Mouse (Mus musculus) gastrocnemius, postnatal 14 days (tissue): ENCODE measurements at regions not wholly inside any gene's neighbourhood (a gene's known extent, or its start where the extent isn't known, plus 50 kb on each side); places are given as distances from the start of the nearest gene placed in this dataset.

Experiments used
- DNase-seq: peaks from one replicate; pipeline ENCODE4 v3.0.0; 2021; ENCODE audit warnings: mixed read lengths
- intact Hi-C: fragments of 180-260 bp; cut with DNase I; formaldehyde crosslinking; loops from one replicate; pipeline ENCODE4 v1.15.1; 2025; ENCODE audit warnings: low total_unique reads

DNA sequence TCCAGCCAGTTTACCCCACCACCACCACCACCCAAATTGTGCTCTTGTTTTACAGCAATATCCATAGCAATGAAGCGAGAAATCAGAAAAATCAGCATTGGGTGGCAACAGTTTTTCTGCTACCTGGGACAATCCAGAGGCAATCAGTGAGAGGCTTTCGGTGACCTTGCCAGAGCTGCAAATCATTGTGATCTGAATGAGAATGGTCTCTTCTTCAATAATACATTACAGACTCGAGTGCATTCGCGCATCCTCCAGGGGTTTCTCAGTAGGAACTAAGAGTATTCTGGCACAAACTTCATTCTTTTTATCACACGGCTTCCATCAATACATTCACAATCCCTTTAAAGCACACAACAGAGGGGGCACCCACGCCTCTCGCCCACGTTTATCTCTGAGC is 91.2 kb downstream of the Srek1 start:
- no peak for DNase-seq
- intact Hi-C loops: no loop called here

DNA sequence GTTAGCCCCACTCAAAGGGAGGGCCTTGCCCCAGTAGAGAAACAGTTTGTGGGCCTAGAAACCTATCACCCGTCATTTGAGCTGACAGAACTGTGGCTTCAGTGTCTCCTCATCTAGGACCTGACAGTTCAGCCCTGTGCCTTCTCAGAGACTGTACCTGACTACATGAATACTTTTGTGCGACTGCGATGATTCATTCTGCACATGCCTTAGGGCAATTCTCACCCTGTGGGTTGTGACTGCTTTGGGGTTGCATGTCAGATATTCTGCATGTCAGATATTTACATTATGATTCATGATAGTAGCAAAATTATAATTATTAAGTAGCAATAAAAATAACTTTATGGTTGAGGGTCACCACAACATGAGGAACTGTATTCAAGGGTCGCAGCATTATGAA is 93.7 kb downstream of the Srek1 start:
- intact Hi-C loops: no loop called here
- no peak for DNase-seq

DNA sequence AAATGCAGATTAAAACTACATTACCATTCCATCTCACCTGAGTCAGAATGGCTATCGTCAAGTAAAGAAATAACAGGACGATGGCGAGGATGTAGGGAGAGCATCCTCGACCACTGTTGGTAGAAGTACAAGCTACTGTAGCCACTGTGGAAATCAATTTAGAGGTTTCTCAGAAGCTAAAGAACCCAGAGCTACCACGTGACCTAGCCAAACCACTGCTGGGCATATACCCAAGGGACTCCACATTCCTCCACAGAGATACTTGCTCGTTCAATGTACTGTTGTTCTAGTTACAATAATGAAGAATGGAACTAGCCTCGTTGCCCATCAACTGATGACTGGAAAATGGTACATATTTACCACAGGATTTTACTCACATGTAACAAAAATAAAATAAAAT is 94.4 kb downstream of the Srek1 start:
- intact Hi-C loops: no loop called here
- no peak for DNase-seq

DNA sequence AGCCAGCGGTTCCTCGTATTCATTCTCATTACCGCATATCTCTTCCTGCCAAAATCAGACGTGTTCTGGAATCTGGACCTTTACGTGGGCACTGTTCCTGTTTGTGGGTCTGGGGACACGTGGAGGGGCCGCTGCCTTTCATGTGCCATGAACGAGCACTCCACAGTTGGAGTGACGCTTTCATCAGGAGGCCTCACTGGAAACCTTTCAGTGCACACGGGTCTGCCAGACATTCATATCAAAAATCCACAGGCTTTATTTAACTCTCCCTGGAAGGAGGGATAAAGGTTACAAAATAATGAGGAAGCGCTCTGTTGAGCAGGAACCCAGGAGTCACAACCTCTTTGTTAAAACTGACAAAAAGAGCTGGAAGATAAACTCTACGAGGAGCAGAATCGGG is 97.6 kb downstream of the Srek1 start:
- DNase-seq: no peak
- intact Hi-C loops: no loop called here

DNA sequence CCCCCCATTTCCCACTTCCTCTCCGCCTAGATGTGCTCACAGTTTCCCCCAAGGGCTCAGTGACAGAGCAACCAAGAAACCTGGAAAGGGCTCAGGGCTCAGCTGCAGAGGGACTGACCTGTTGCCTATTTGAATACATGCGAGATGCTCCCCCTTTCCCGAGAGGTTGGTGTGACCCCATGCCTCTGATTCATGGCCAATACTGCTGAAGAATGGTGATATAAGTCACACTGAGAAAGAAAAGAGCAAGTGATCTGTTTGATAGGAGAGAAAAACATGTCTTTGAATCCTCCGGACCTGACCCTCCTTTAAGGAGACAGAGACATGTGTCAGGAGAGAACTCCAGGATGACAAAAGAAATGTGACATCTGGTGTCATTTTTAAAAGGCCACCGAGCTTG is 98.2 kb downstream of the Srek1 start:
- DNase-seq: no peak
- intact Hi-C loops: no loop called here

DNA sequence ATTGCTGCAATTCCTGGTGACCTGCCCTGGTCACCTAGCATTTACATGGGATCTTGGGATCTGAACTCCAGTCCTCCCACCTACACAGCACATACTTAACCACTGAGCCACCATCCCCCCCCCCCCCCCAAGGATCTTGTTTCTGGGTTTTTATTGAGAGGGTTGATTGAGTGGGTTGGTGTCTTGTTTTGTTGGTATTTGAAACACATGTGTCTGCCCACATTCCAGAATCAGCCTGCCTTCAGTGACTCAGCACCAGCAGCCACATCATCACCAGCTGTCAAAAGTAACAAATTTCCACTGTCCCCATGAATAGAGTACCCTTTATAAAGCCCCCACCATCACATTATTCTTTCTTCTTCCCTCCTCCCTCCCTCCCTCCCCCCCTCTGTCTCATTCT is 103.8 kb downstream of the Srek1 start:
- intact Hi-C loops: no loop called here
- DNase-seq: no peak

DNA sequence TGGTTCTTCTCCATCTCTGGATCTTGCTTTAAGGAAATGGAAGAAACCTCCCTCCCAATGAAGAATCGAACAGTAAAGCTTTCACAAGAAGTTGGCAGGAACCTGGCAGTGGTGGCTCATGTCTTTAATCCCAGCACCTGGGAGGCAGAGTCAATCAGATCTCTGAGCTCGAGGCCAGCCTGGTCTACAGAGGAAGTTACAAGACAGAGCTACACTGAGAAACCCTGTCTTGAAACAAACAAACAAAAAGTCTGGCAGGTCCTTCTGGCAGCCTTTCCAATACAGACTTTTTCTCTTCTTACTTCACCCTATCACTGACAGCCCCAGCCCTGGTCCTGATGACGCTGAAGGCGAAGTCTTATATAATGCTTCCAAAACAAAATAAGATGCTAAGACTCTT is 104.6 kb downstream of the Srek1 start:
- intact Hi-C loops: no loop called here
- no peak for DNase-seq

DNA sequence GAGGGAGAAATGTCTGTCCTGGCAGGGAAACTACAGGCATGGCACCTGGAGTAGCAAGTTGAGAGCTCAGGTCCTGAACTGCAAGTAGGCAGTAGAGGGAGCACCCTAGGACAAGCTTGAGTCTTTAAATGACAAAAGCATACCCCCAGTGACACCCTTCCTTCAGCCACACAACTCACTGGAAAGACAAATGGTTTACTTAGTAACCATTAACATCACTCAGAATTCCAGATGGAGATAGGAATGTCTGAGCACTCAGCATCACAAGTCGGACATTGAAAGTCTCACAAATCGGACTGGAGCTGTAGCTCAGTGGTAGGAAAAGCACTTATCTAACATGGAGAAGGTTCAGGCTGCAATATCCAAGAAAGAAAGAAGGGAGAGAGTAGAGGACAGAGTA is 106.7 kb downstream of the Srek1 start:
- DNase-seq: no peak
- intact Hi-C loops: no loop called here

DNA sequence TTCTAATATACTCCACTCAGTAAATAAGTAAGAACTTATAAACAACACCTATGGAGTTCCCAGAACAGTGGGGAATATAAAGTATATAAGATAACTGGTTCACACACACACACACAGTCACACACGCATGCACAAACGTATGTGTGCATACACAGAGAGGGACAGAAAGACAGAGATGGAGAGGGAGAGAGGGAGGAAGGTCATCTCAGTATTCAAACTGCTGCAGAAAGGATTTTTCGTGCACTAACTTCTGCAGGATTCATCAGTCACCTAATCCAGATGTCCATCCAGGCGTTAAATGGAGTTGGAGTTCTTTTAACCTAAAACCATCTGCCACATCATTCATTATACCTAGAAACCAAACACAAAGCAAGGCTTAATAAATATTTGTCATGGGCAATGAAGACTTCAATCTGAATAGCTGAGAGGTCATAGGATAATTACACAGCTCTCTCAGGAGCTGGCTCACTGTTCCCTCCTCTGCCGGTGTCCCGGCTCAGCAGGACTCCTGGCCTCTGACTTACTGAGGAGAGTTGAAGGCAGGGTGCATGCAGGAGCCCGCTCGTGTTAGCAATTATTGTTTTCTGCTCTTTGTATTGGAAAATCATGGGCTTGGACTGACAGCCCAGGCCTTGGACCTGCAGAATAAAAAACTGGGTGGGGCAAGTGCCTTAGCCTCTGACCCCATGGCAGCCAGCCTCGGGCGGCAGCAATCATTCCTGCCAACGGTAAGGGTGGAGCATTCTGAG is 114.0 kb downstream of the Srek1 start:
- intact Hi-C loops: no loop called here

DNA sequence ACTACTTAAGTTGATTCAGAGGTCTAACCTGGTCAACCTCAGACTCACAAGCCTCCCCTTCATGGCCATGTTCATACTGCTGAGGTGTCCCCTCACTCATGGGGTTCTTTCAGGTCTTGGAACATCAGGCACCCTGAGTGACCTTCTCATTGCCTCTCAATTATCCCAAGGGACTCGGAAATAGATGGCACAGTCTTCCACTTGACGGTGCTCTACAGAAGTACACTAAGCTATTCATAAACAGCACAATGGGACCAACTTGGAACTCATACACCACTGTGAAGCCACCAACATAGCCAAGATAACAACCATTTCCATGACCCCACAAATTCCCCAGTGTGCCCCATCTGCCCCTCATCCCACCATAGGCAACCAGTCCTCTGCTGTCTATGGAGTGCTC is 118.4 kb downstream of the Srek1 start:
- intact Hi-C loops: no loop called here
- no peak for DNase-seq

More for the DNA sequence above, 114.0 kb downstream of the Srek1 start:
- DNase-seq: no peak

DNA sequence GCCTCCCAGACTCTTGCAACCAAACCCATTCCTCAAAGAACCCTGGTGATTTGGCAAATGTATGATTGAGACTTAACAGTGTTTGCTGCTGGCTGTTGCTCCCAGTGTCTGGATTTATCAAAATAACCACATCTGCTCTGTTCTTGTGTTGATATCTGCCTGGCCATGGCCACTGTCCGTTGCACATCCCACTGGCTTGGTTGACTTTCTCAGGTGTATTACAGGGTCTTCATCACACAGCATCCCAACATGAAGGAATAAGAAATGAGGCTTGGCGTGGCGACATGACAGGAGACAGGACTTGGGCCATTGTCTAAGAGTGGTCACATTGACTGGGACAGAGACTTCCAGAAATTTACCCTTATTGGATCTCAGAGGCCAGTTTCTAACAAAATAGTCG is 121.2 kb downstream of the Srek1 start:
- intact Hi-C loops: no loop called here
- DNase-seq: no peak

DNA sequence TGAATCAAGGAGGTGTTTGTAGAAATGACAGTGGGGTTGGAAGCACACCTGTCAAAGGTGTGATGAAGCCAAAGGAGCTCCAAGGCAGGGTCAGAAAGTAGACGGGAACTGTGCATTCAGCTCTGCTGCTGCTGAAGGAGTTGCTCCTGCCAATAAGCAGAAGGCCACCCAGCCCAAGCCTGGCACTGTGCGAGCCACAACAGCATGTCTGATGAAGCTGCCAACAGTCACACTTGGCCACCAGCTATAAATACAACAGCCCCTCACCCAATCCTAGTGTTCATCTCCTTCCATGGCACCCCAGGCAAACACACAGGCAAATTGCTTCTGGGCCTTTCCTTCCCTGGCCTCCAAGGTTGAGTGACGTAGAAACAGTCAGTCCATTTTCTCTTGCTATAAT is 125.0 kb downstream of the Srek1 start:
- intact Hi-C loops: no loop called here
- DNase-seq: no peak

DNA sequence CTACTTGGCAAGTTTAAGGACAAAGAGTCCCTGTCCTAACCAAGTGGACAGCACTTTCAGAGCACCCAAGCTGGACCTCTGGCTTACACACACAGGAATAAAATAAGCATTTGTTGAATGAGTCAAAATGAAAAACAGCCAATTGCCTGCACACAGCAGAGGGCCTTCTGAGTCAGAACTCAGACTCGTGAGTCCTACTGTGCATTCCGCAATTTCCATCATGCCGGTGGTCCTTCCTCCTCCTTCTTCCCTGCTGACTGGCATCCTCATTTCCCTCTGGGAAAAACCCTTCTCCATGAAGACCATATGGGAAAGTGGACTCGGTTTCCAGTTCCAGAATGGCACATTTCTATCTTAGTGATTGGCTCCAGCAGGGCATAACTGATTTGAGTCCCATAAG is 126.4 kb downstream of the Srek1 start:
- no peak for DNase-seq
- intact Hi-C loops: no loop called here

DNA sequence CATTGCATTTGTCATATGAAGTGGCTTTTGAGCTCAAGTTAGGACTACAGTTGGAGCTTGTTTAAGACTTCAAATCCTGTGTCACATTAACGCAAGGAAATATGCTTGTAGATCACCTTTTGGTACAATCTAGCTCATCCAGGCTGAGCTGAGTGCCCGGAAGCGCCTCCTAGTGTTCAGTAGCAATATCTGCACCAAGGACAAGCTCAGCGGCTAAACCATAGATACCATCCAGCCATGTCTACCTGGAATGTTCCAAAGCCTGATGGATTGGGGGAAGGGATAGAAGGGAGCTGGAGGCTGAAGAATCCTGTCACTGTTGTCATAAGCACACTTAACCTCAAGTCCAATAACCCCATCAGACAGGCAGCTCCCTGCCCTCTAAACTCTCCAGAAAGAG is 128.4 kb downstream of the Srek1 start:
- DNase-seq: no peak

DNA sequence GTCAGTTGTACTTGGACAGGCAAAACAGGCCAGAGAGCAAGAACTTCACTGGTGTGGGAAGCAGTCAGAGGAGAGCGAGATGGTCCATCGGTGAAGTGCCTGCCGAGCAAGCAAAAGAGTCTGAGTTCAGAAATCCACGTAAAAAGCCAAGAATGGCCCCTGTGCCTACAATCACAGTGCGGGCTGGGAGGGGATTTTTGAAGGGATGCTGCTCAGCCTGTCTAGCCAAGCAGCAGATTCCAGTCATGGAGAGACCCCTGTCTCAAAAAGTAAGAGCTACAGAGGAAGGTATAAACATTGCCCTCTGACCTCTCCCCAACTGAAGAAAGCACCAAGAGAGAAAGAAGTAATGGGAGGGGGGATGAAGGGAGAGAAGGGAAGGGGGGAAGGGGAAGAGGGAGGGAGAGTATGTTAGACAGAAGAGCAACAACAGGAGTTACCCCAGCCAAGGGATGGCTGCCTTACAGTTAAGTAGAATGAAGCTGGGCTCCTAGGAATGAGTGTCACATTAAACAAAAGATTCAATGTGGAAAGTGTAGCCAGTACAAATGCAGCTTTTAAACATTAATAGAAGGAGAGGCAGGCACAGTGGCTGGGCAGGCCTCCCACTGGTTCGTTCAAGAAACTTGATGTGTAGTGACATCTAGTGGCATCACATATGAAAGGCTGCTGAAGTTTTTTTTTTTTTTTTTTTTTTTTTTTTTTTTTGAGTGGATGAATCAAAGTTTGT is 130.2 kb downstream of the Srek1 start:
- intact Hi-C loops: loop anchor here (2.0 kb wide), 1 partner anchor 473 kb away; no protein-coding TSS in a partner anchor
- DNase-seq: peak; percentile 70

More for the DNA sequence above, 128.4 kb downstream of the Srek1 start:
- intact Hi-C loops: no loop called here

DNA sequence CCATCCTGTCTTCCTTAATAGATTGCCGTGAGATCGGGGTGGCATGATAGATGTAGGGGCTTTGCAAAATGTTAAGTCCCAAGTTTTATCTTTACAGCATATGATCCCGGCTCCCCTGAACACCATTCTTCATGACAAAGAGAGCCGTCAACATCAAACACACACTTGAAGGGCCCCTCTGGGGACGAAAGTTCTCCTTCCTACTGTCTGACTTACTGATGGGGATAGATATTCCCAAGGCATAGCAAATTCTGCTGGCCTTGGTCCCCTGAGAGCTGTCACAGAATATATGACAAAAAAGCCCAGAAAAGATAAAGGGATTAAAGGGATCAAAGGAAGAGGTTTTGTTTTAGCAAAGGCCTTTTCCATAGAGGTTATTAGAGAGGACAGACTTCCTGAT is 130.9 kb downstream of the Srek1 start:
- intact Hi-C loops: no loop called here

DNA sequence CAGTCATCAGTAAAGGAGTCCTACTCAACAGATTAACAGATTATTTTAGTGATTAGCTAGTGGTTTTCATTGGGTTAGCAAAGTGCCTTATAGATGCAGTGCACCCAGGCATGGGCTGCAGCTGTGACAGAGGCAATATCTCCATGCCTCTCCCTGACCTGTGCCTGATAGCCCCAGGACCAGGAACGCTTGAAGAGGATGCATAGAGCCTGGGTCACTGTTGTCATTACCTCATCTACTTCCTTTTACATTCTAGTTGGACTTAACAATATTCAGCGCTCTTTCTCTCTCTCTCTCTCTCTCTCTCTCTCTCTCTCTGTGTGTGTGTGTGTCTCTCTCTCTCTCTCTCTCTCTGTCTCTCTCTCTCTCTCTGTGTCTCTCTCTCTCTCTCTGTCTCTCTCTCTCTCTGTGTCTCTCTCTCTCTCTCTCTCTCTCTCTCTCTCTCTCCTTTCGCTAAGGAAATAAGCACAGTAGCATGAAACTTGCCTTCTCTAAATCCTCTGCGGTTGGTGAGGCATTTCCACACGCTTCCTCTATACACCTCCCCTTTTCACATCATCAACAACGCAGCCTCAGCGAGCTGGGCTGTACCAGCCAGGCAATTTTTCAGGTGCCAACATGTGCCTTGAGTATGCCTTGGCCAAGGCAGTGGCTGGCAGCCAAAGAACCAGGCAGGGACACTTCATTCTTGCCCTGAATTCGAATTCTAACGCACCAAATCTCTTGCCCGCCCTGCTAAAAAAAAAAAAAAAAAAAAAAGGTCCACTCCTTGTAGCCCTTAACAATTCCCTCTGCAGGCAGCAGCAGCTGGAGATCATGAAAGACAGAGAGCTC is 131.6 kb downstream of the Srek1 start:
- intact Hi-C loops: no loop called here
- no peak for DNase-seq

More for the DNA sequence above, 130.9 kb downstream of the Srek1 start:
- no peak for DNase-seq

DNA sequence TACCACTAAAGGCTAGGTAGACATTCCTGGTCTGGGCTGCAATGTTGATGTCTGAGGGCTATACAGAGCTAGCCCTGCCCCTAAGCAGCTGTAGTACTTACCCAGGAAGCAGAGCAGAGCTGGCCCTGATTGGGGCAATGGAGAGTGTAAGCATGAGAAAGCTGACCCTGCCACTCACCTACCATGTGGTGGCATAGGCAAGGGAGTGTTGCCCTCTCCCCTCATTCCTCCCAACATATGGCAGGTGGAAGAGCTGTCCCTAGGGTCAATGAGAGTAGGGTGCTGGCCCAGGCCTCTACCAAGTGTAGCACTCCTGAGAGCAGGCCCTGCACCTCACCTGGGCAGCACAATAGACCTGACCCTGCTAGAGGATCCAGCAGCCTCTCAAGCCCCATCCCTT is 136.4 kb downstream of the Srek1 start:
- intact Hi-C loops: no loop called here
- DNase-seq: no peak

DNA sequence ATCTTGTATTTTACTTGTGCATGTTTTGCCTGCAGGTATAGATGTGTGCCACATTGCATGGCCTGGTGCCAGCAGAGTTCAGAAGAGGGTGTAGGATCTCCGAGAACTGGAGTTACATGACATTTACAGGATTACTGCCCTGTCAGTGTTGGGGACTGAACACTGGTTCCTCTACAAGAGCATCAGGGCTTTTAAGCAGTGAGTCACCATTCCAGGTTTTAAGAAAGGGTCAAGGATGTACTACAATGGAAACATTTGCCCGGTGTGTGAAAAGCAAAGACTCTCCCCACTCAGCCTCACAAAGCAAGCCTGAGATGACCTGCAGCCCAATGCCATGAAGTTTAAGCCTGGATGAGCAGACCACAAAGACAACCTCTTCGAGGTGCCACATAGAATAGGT is 137.0 kb downstream of the Srek1 start:
- DNase-seq: no peak
- intact Hi-C loops: no loop called here

DNA sequence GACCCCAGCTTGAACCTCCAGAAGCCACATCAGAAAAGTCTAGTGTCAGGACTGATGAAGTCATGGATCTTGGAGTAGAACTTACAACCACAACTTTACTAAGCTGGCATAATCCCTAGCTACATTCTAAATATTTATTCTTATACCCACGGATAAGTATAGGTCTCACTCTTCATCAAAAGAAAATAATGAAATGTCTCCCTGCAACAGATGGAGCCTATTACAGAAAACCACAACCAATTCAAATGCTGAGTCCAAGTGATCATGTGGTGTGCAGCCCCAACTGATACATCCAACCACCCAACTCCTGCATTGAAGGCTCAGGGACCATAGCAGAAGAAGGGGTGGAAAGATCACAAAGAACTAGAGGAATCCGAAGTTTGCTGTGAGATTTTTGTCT is 137.8 kb downstream of the Srek1 start:
- intact Hi-C loops: no loop called here
- DNase-seq: no peak
